Mouse (Mus musculus) layer of hippocampus, adult 9-10 months (tissue): ENCODE measurements around the gene Sept9.

Source experiments
- DNase-seq: peaks from one replicate; pipeline ENCODE4 v3.0.0; 2022; ENCODE audit warnings: low spot score

The Sept9 gene

DNA sequence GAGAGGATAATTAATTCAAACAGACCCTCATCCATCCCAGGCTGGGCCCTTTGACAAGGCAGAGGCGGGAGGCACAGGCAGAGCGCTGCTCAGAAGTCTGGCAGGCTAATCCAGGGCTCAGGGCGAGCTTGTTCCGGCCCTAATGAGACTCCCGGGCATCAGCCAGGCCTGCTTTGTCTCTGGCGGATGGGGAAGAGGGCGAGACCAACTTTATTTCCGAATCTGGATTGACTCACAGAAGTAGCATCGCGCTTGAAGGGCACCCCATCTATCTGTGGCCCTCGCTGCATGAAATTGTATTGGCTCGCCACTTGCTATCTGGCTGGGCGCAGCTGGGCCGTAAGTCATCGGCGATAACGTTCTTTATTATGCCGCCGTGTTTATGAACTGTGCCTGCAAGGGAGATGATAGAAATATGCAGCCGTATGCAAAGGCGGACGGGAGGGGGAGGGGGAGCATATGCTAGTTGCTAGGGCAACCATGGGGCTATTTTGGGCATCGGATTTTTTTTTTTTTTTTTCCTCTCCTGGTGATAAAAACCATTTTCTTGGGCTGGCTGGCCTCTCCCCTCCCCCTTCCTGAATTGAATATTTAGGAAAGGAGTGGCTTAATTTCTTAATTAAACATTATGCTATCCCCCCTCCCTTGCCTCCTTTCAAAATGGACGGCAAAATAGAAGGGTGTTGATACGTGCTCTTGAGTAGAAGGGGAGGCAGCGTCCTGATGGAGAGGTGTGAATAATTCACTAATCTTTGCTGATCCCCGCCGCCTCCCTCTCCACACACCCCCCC is 208.4 kb downstream of the Sept9 start:
- DNase-seq = no peak

DNA sequence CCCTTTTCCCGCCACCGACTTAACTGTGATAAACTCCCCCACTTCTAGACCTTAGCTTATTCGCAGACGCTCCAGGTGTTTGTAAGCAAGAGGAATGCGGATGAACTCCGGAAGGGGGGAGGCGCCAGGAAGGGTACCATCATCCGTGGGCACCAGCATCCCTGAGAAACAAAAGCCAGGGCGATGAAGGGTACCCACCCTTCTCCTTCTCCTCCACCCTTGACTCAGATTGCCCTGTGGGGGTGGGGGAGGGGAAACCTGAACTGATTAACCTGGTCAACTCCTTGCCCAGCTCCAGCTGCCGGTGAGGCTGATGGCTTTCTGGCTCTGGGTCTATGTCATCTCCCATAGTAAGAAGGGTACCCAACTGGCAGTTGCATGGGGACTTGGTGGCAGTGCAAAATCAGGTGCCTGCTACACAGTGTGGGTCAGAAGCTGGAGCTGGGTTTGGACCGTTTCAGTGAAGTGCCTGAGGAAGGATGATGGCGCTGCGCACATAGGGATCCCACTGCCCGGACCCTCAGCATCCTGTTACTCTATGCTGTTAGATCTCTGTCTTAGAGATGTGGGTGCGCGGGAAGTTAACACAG is 209.1 kb downstream of the Sept9 start:
- no peak for DNase-seq

DNA sequence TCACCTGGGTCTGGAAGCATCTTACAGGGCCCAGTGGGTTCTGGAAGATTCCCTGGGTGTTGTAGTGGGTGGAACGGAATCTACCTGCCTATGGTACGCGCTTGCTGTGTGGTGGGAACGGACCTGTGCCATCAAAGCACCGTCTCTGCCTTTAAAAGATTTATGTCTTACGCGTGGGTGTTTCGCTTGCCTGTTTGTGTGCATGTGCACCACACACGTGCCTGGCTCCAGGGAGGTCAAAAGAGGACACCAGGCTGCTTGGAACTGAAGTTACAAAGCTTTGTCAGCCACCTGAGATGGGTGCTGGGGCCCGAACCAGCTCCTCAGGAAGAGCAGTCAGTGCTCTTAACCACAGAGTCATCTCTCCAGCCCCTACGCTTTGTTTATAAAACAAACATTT is 209.9 kb downstream of the Sept9 start:
- no peak for DNase-seq

DNA sequence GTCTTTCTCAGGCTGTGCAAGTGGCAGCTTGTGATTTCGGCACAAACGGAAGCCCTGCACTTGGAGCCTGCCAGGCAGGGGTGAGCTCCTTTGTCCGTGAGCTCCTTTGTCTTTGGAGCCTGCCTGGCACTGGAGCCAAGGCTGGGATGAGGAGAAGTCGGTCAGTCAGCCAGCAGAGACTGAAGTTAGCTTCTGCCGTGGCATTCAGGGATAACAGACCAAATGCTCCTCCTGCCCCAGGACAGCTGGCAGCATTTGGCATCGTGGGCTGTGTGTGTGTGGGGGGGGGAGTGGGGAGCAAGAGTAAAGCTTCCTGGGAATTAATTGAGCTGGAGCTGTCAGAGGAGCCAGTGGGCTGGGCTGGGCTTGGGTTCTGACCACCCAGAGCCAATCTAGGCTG is 210.6 kb downstream of the Sept9 start:
- DNase-seq = no peak

DNA sequence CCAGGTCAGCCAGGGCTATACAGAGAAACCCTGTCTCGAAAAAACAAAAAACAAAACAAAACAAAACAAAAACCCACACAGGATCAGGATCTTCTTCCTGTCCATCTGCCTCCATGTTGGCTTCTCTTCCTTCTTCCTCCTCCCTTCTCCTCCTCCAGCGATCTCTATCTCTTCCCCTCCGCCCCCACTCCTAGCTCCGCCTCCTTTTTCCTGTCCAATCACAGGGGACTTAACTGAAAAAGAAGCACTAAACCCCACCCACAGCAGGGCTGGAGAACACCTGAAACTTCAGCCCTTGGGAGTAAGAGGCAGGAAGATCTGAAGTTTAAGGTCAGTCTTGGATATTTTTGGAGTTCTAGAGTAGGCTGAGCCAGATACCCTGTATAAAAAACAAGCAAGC is 212.2 kb downstream of the Sept9 start:
- DNase-seq = no peak
